Mouse (Mus musculus): ENCODE data around the gene Adam12.

- TF ChIP-seq POLR2A (IDR thresholded peaks at IDR 0.05; ENCODE audit: low read depth, low read length) (no peak), CTCF (conservative IDR thresholded peaks at IDR 0.05; ENCODE audit: insufficient read depth, insufficient read length, low read depth, low read length) (no peak)
Measured at GRCm38 (mm10) chr7:134110116-134110515, 121.8 kb downstream of the Adam12 start.
